Mouse (Mus musculus): Measurements from ENCODE around the gene H2-D1.

- TF ChIP-seq CTCF (conservative IDR thresholded peaks at IDR 0.05; ENCODE audit: insufficient read depth, insufficient read length, low read depth, low read length) (no peak), POLR2A (IDR thresholded peaks at IDR 0.05; ENCODE audit: low read depth, low read length) (no peak)
These were observed 43.9 kb upstream of the H2-D1 start for GRCm38 (mm10) chr17:35218516-35219193.
